Mouse (Mus musculus): ENCODE results near the gene Fnbp1. TPM values are rescaled to one million over a fixed set of nuclear protein-coding genes. Genes with fewer than 3 reads are reported as not detected.
A peak's percentile ranks its signal among the peaks of the same experiment; 100 is the strongest.
"Not testable (repeated sequence)": the region's sequence is repeated elsewhere in the genome, so short reads cannot be mapped to it uniquely, and the experiment has no call there.

Gene Fnbp1
- polyA plus RNA-seq (2014; fragmentation: Nextera tagmentation; extraction: Ambion mirVana): 31.1 and 31.4 TPM in 2 replicates

DNA sequence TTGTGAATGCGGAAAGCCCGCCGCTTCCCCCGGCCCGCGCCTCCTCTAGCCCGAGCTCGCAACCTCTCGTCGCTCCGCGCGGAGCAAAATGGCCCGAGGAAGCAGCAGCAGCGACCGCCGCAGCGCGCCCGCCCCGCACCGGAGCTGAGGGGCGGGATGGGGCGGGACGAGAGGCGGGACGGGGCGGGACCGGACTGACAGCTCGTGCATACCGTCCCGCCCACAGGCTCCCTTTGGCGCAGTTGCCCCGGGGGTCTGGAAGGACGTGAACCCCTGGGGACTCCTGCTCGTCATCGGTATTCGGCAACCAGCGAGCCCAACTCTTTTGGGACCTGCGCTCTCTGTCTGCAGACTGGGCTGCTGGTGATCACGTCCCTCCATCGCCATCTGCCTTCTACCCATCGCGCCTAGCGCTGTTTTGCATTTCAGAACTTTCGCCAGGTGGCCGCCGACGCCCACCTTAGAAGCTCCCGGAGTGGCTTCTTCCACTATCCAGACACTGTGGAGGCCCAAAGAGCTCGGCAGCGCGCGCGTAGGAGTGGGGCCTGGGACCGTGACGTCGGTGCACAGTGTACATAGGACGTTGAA lies at the start of gene Fnbp1:
Gene Fnbp1, minus strand, starts transcription at position 142 of the 588 bp plus-strand sequence.
- H3K9me3 ChIP-seq (ENCODE audit: control insufficient read depth, low read length): no peaks in the 10 kb centered on the region
- whole genome bisulfite sequencing: under 1% methylated on average over 58 of the region's 59 CpGs
- no peaks in the 10 kb centered on the region for H3K27me3 ChIP-seq (replicated peaks; ENCODE audit: control insufficient read depth, insufficient read depth, low read length)
- peak within 1 kb of the TSS; percentile 87 for H3K27ac ChIP-seq (ENCODE audit: low read depth)
- peak within 1 kb of the TSS; percentile 93 for H3K9ac ChIP-seq (ENCODE audit: low read length)
- ATAC-seq (replicated peaks; ENCODE audit: low FRiP score, low TSS enrichment, low read depth): peak; percentile 88
- H3K4me2 ChIP-seq (ENCODE audit: low read length): peak within 1 kb of the TSS; percentile 93
- H3K36me3 ChIP-seq (ENCODE audit: control insufficient read depth, insufficient read depth, low read length): peaks cover 8% of the 10 kb centered on the region
- DNase-seq (ENCODE audit: low spot score): peak; percentile 94
- H3K4me3 ChIP-seq (ENCODE audit: low read depth, low read length): peak within 1 kb of the TSS; percentile 85
- peaks cover 20% of the 10 kb centered on the region for H3K4me1 ChIP-seq (replicated peaks; ENCODE audit: control insufficient read depth, insufficient read depth, low read length)

DNA sequence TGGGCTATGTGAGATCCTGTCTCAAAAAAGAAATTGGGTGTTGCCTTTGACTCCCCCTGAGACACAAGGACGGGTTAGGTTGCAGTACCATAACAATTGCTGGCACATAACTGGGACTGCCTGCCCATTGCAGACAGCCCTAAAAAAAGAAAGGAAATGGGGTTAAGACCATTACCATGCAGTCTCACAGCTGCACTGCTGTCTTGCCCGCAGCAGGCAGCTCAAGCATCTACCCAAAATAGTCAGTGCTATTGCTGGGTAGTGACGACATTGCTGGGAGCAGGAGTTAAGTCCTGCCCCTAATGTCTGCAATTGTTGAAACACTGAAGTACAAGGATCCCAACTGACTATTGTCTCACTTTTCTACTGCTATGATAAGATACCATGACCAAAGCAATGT lies 47.8 kb upstream of the Fnbp1 start:
- Histone ChIP-seq H3K4me3 (ENCODE audit: low read depth, low read length) (no peak overlapping the region), H3K9ac (ENCODE audit: low read length) (no peak overlapping the region), H3K4me2 (ENCODE audit: low read length) (no peak overlapping the region), H3K27me3 (replicated peaks; ENCODE audit: control insufficient read depth, insufficient read depth, low read length) (no peaks in the 10 kb centered on the region), H3K9me3 (ENCODE audit: control insufficient read depth, low read length) (no peaks in the 10 kb centered on the region), H3K4me1 (replicated peaks; ENCODE audit: control insufficient read depth, insufficient read depth, low read length) (no peaks in the 10 kb centered on the region), H3K36me3 (ENCODE audit: control insufficient read depth, insufficient read depth, low read length) (peaks cover 78% of the 10 kb centered on the region), H3K27ac (ENCODE audit: low read depth) (no peak overlapping the region)
- 92% methylated on average over 3 of the region's 3 CpGs for WGBS
- no peak for DNase-seq (ENCODE audit: low spot score)
- no peak for ATAC-seq (replicated peaks; ENCODE audit: low FRiP score, low TSS enrichment, low read depth)

- peaks cover 86% of the 10 kb centered on the region for H3K36me3 ChIP-seq (ENCODE audit: control insufficient read depth, insufficient read depth, low read length)
- 95% methylated on average over 1 of the region's 1 CpGs for WGBS
- ATAC-seq (replicated peaks; ENCODE audit: low FRiP score, low TSS enrichment, low read depth): no peak
These were observed 46.9 kb upstream of the Fnbp1 start for GRCm38 (mm10) chr2:31188691-31189090.

DNA sequence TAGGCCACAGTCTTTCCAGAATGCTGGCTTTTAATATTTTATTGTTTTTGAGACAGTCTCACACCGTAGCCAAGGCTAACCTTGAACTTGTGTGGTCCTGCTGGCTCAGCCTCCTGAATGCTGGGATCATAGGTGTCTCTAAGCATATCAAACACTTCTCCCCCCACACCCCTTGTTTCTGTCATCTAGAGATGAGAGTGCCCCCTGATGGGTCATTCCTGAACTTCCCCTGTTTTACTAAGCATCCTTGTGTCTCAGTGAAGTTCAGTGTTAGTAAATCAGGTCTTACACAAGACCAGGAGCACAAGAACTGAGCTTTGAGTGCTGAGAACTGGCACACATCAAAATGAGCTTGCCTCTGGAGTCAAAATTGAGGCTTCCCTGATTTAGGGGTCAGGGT lies 42.0 kb upstream of the Fnbp1 start:
- no peak for ATAC-seq (replicated peaks; ENCODE audit: low FRiP score, low TSS enrichment, low read depth)
- H3K27me3 ChIP-seq (replicated peaks; ENCODE audit: control insufficient read depth, insufficient read depth, low read length): no peaks in the 10 kb centered on the region
- H3K9ac ChIP-seq (ENCODE audit: low read length): no peak overlapping the region
- H3K4me2 ChIP-seq (ENCODE audit: low read length): no peak overlapping the region
- no peak for DNase-seq (ENCODE audit: low spot score)
- peaks cover 86% of the 10 kb centered on the region for H3K36me3 ChIP-seq (ENCODE audit: control insufficient read depth, insufficient read depth, low read length)
- H3K4me1 ChIP-seq (replicated peaks; ENCODE audit: control insufficient read depth, insufficient read depth, low read length): no peaks in the 10 kb centered on the region
- no peaks in the 10 kb centered on the region for H3K9me3 ChIP-seq (ENCODE audit: control insufficient read depth, low read length)
- 93% methylated on average over 1 of the region's 1 CpGs for WGBS
- H3K27ac ChIP-seq (ENCODE audit: low read depth): no peak overlapping the region
- no peak overlapping the region for H3K4me3 ChIP-seq (ENCODE audit: low read depth, low read length)

More at GRCm38 (mm10) chr2:31188691-31189090, 46.9 kb upstream of the Fnbp1 start:
- no peaks in the 10 kb centered on the region for H3K9me3 ChIP-seq (ENCODE audit: control insufficient read depth, low read length)
- DNase-seq (ENCODE audit: low spot score): no peak
- H3K27ac ChIP-seq (ENCODE audit: low read depth): no peak overlapping the region
- no peak overlapping the region for H3K4me2 ChIP-seq (ENCODE audit: low read length)
- H3K4me1 ChIP-seq (replicated peaks; ENCODE audit: control insufficient read depth, insufficient read depth, low read length): no peaks in the 10 kb centered on the region
- no peaks in the 10 kb centered on the region for H3K27me3 ChIP-seq (replicated peaks; ENCODE audit: control insufficient read depth, insufficient read depth, low read length)
- no peak overlapping the region for H3K9ac ChIP-seq (ENCODE audit: low read length)
- no peak overlapping the region for H3K4me3 ChIP-seq (ENCODE audit: low read depth, low read length)

DNA sequence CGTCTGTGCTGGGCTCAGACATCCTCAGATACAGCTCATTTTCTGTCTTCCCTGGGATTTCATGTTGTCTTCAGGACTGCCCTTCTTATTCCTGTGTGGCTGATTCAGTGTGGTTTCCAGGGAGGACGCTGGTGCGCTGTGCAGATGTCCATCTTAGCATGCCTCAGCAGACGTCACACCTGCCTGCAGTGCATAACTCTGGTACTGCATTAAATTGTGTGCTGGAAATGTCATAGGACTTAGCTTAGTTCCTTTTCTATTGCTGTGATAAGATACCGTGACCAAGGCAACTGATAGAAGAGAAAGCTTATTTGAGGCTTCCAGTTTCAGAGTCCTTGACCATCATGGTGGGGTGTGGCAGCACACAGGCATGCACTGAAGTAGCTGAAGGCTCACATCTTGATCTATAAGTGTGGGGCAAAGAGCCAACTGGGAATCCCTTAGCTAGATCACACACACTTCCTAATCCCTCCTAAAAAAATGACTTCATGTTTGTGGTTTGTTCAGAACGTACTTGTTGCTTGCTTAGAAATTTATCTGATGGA lies 41.0 kb upstream of the Fnbp1 start:
- H3K36me3 ChIP-seq (ENCODE audit: control insufficient read depth, insufficient read depth, low read length): peaks cover 88% of the 10 kb centered on the region
- 83% methylated on average over 6 of the region's 6 CpGs for WGBS
- no peak; the same call in 1 of the 2 replicates for ATAC-seq (replicated peaks; ENCODE audit: low FRiP score, low TSS enrichment, low read depth)

DNA sequence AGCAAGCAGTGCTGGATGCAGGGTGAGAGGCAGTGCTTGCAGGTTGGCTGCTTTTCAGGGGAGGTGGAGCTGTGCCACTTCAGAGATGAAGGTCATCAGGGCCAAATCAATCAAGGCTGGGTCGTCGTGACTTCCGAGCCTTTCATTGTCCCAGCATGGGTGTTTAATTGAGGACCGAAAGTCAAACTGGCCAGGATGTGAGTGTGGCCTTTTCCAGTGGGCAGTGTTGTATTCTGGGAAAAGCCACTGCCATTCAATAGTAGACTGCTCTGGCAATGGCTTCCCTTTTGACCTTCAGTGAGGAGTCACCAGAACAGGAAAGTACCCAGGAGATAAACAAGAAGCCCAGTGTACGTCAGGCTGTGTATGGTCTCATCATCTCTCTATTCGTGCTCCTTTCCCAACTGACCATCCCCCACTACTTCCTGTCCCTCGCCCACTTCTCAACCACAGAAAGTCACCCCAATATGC lies 38.3 kb upstream of the Fnbp1 start:
- Histone ChIP-seq H3K9me3 (ENCODE audit: control insufficient read depth, low read length) (no peaks in the 10 kb centered on the region), H3K27me3 (replicated peaks; ENCODE audit: control insufficient read depth, insufficient read depth, low read length) (no peaks in the 10 kb centered on the region), H3K36me3 (ENCODE audit: control insufficient read depth, insufficient read depth, low read length) (peaks cover 91% of the 10 kb centered on the region), H3K27ac (ENCODE audit: low read depth) (no peak overlapping the region), H3K9ac (ENCODE audit: low read length) (no peak overlapping the region), H3K4me2 (ENCODE audit: low read length) (no peak overlapping the region), H3K4me3 (ENCODE audit: low read depth, low read length) (no peak overlapping the region), H3K4me1 (replicated peaks; ENCODE audit: control insufficient read depth, insufficient read depth, low read length) (no peaks in the 10 kb centered on the region)
- WGBS: 49% methylated on average over 7 of the region's 7 CpGs
- no peak for DNase-seq (ENCODE audit: low spot score)
- no peak for ATAC-seq (replicated peaks; ENCODE audit: low FRiP score, low TSS enrichment, low read depth)

More for the DNA sequence above, 41.0 kb upstream of the Fnbp1 start:
- DNase-seq (ENCODE audit: low spot score): no peak
- Histone ChIP-seq H3K4me2 (ENCODE audit: low read length) (no peak overlapping the region), H3K27ac (ENCODE audit: low read depth) (no peak overlapping the region), H3K9ac (ENCODE audit: low read length) (no peak overlapping the region), H3K27me3 (replicated peaks; ENCODE audit: control insufficient read depth, insufficient read depth, low read length) (no peaks in the 10 kb centered on the region), H3K9me3 (ENCODE audit: control insufficient read depth, low read length) (no peaks in the 10 kb centered on the region), H3K4me1 (replicated peaks; ENCODE audit: control insufficient read depth, insufficient read depth, low read length) (no peaks in the 10 kb centered on the region), H3K4me3 (ENCODE audit: low read depth, low read length) (no peak overlapping the region)

GRCm38 (mm10) chr2:31179471-31179870 lies 37.7 kb upstream of the Fnbp1 start:
- H3K4me2 ChIP-seq (ENCODE audit: low read length): no peak overlapping the region
- no peaks in the 10 kb centered on the region for H3K4me1 ChIP-seq (replicated peaks; ENCODE audit: control insufficient read depth, insufficient read depth, low read length)
- DNase-seq (ENCODE audit: low spot score) (no peak), ATAC-seq (replicated peaks; ENCODE audit: low FRiP score, low TSS enrichment, low read depth) (no peak)
- H3K27me3 ChIP-seq (replicated peaks; ENCODE audit: control insufficient read depth, insufficient read depth, low read length): no peaks in the 10 kb centered on the region
- peaks cover 89% of the 10 kb centered on the region for H3K36me3 ChIP-seq (ENCODE audit: control insufficient read depth, insufficient read depth, low read length)
- H3K27ac ChIP-seq (ENCODE audit: low read depth): no peak overlapping the region
- 73% methylated on average over 7 of the region's 7 CpGs for WGBS
- H3K9me3 ChIP-seq (ENCODE audit: control insufficient read depth, low read length): no peaks in the 10 kb centered on the region
- no peak overlapping the region for H3K4me3 ChIP-seq (ENCODE audit: low read depth, low read length)
- no peak overlapping the region for H3K9ac ChIP-seq (ENCODE audit: low read length)

GRCm38 (mm10) chr2:31178593-31178992 lies 36.8 kb upstream of the Fnbp1 start:
- not testable (repeated sequence) for H3K27ac ChIP-seq (ENCODE audit: low read depth); H3K9ac ChIP-seq (ENCODE audit: low read length); H3K27me3 ChIP-seq (replicated peaks; ENCODE audit: control insufficient read depth, insufficient read depth, low read length); H3K4me3 ChIP-seq (ENCODE audit: low read depth, low read length); H3K9me3 ChIP-seq (ENCODE audit: control insufficient read depth, low read length); ATAC-seq (replicated peaks; ENCODE audit: low FRiP score, low TSS enrichment, low read depth); DNase-seq (ENCODE audit: low spot score); H3K4me1 ChIP-seq (replicated peaks; ENCODE audit: control insufficient read depth, insufficient read depth, low read length); H3K4me2 ChIP-seq (ENCODE audit: low read length)
- 86% methylated on average over 6 of the region's 6 CpGs for WGBS
- peaks cover 89% of the 10 kb centered on the region for H3K36me3 ChIP-seq (ENCODE audit: control insufficient read depth, insufficient read depth, low read length)

GRCm38 (mm10) chr2:31173290-31173689 lies 31.5 kb upstream of the Fnbp1 start:
- DNase-seq (ENCODE audit: low spot score): no peak

More at GRCm38 (mm10) chr2:31173290-31173689, 31.5 kb upstream of the Fnbp1 start:
- 60% methylated on average over 4 of the region's 4 CpGs for WGBS
- Histone ChIP-seq H3K4me2 (ENCODE audit: low read length) (no peak overlapping the region), H3K36me3 (ENCODE audit: control insufficient read depth, insufficient read depth, low read length) (peaks cover 96% of the 10 kb centered on the region), H3K27ac (ENCODE audit: low read depth) (no peak overlapping the region), H3K27me3 (replicated peaks; ENCODE audit: control insufficient read depth, insufficient read depth, low read length) (no peaks in the 10 kb centered on the region), H3K4me3 (ENCODE audit: low read depth, low read length) (no peak overlapping the region), H3K4me1 (replicated peaks; ENCODE audit: control insufficient read depth, insufficient read depth, low read length) (no peaks in the 10 kb centered on the region), H3K9me3 (ENCODE audit: control insufficient read depth, low read length) (no peaks in the 10 kb centered on the region), H3K9ac (ENCODE audit: low read length) (no peak overlapping the region)
- no peak for ATAC-seq (replicated peaks; ENCODE audit: low FRiP score, low TSS enrichment, low read depth)

All from intestine, embryonic 14.5 days (tissue).